Mouse (Mus musculus) gastrocnemius, postnatal 10 days (tissue): ENCODE measurements at regions not wholly inside any gene's neighbourhood (a gene's known extent, or its start where the extent isn't known, plus 50 kb on each side); places are given as distances from the start of the nearest gene placed in this dataset.

Experiments
- DNase-seq: peaks from one replicate; pipeline ENCODE4 v3.0.0; 2021; ENCODE audit warnings: mixed read lengths

DNA sequence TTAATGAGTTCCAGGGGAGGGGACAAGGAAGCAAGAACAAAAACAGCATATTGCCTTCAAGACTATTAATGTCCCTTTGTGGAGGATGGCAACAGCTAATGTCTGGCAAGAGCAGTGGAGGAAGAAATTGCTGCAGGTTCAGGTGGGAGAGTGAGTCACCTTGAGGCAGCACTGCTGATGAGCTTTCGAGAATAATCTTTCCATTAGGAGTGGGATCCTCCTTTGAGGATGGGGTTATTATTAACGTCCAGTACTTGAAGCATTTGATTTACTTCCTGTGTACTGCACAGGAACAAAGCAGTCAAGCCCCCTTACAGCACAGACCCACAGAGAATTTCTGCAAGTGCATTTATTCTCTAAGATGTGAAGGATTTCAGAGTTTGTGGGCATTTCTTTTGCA lies 671.2 kb upstream of the Stxbp6 start:
- no peak for DNase-seq

DNA sequence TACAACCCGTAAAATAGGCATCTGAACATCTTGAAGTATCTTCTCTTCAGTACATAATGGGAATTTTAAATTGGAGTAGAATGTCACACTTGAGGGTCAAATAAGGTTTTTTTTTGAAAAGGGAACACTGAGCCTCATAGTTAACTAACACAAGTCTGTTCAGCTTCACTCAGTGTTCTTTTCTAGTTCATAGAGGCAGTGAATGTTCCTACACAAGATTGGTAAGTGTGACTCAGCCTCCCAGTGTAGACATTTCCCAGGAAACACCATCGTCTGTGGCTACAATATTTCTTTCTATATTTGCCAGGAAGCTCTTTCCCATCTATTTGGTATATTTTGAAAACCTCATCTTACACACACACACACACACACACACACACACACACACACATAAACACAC lies 670.1 kb upstream of the Stxbp6 start:
- no peak for DNase-seq

DNA sequence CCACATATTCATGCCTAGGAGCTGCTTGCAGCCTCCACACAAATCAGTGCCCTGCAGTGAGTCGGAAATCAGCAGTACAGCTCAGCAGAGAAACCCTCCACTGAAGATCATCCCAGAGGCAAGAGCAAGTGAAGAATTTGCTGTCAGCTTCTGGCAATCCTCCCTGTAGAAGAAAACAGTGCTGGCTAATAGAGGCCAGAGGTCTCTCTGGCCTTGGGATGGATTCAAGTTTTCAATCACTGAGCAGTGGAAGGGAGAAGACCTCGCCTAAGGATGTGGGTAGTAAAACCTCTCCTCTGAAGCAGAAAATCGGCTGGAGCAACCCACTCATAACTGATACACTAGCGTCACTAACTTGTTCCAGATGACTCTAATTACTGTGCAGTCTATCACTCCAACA lies 659.2 kb upstream of the Stxbp6 start:
- DNase-seq: no peak

DNA sequence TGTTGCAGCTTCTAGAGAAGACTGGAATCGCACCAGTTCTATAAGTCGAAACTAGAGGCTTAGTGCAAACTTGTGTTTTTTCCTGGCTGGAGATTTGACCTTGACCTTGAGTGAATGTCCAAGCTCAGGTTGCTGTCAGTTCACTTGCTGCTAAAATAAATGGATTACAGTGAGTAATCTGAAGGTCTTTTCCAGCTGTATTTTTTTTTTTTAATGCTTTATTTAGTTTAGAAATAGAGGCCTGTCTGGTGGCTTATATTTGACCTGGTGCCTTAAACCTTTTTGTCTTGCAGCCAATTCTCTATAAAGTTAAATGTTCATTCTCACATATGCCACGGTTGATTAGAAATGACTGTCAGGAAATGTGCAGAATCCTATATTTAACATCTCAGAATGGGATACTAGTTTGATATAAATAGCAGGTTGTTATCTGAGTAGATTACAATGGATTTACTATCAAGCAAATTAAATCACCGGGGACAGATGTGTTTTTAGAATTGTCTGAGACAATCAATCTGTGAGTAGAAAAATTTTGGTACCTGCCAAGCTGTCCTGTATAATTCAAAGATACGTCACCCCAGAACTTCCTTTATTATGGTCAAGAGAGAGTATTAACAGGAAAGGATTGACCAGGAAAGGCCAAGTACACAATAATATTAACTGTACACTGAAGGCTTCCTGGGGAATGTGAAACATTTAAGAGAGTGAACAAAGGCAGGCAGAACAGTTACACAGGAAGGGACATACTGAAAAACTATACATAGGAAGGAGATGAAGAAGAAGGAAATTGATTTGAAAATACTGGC lies 650.3 kb upstream of the Stxbp6 start:
- DNase-seq: no peak

DNA sequence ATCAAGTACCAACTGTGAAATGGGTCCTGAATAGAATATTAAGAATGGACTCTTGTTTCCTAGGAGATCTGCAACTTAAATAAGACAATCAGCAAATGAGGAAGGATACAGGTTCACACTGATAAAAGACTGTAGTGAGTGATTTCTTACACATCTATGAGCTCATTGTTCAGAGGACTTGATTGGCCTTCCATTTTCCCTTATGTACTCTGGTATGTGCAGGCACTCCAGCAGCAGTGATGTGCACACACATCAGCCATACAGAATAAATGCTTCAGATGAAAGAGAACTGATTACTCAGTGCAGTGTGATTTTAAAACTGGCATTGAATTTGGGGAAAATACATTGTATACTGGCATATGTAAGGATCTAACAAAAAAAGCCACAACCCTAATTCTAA lies 636.8 kb upstream of the Stxbp6 start:
- no peak for DNase-seq

DNA sequence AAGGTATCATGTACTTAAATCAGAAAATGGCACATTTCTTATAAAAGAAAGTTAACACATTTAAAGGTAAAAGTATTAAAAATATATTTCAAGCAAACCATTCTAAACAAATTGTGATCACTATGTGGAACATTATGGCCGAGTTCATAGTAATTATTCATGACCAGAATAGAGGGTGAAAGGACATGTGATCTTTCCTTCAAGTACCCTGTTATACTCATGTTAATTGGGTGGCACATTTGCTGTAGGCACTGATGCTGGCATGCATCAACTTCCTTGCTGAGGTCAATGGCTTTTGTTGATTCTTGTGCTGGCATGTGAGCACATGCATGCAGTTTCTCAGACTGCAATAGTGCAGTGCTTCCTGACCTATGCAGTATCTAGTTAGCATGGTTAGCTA lies 636.3 kb upstream of the Stxbp6 start:
- no peak for DNase-seq

DNA sequence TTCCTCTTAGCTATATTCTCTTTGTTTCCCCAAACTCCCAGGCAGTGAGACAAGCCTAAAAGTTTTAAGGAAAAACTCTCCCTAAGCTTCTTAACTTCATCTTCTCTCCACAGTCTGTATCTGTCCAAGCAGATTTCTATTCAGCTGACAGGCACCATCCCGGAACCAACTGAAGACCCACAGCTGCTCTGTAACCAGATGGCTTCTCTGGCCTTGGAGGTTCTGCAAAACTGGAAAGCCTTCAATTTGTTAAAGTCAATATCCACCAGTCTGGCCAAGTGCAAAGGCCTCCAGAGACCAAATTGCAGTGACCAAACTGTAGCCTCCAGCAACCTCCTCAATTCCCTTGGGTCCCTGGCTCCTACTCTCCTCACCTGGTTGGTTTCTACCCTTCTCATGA lies 614.8 kb upstream of the Stxbp6 start:
- DNase-seq: no peak

DNA sequence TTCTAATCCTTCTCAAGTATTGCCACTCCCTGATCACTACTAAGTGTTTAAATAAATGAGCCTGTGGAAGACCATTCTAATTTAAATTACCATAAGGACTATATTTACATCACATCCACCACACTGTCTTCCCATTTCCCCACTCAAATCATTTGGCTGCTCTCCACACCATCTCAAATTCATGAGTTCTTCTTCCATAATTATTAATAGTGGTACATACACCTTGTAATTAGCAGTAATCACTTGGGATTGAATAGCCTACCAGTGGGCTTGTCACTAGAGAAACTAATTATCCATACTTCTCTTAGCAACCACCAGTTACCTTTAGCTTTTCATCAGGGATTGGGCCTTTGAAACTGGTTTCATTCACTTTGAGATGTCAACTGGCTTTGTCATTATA lies 612.3 kb upstream of the Stxbp6 start:
- no peak for DNase-seq

DNA sequence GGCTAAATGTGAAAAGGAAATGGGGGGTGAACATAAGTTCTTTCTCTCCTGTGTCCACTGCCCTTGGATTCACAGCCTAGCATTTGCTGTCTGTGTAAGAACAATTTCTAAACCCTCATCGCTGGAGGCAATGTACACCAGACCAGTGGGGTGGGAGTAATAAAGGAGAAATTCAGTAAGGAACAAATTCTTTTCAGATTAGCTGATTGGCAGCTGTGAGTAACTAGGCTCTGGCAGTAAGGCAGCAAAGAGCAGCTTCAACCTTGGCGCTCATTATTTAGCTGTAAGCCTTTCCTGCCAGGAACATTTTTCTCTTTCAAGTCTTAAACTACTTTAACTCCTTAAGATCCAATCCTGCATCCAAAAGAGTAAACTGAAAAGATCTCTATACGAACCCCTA lies 597.9 kb upstream of the Stxbp6 start:
- no peak for DNase-seq

DNA sequence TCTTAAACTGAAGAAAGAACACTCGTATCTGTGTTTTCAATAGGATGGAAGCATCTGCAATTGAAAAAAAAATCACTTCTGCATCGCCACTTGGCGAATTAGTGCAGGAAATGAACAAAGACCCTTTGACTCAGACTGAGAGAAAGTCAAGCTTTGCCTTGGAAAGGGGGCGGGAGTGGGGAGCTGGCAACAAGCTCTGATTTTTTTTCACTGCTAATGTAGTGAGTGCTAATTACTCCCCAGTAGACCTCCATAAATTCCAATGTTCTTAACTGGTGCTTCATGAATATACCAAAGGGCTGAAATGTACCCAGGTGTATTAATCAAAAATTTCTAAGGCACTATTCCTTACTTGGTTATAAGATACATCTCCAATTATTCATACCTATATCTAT lies 597.0 kb upstream of the Stxbp6 start:
- DNase-seq: no peak

DNA sequence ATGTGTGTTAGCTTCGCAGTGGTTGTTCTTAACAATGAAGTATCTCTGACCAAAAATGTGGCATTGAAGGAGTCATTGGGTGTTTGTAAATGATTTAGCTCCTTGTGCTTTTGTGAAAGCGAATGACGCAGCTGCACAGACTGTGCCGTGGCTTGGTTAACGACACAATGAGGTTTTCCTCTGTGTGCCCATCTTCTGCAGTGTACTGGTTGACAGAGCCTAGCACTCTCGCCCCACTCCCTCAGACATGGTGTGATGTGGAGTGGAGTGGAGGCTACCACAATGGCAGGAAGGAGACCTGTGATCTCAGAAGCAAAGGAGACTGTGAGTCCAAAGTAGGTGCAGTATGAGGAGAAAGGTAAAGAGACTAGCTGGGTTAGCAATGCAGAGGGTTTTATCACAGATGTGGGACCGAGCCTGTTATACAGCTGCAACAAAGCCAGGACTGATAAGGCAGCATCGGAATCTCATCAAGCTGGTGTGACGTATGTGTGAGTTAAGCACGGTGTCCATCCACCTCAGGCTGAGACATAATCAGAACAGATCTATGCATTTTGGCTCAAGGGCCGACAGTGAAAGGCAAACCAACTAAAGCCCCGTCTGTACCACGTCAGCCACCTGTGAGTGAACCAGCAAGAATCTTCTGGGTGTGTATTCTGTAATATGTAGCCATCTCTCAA lies 596.5 kb upstream of the Stxbp6 start:
- no peak for DNase-seq

DNA sequence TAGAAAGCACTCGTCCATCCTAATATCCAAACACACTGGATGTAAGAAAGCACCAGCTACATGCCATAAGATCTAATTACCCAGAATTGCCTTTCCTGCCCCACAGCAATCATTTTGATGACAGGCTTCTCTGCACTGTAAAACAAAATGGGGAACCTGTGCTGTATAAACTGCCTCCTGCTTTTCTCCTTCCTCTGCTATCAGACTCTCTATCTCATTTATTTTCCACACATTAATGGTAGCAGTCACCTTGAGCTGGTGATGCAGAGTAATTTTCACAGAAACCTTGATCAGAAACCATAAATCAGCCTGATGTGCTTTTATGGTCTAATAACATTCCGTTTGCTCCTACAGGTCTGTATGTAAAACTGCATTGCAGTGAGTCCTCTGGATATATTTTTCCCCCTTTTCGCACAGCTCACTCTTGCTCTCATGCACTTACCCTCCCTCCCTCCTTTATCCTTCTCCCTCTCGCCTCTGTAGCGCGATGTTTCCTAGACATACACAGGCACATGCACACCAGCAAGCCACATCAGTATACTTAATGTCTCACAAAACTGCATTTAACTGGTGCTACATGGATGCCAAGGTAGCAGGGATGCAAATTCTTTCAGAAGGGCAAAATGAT lies 595.9 kb upstream of the Stxbp6 start:
- DNase-seq: no peak

DNA sequence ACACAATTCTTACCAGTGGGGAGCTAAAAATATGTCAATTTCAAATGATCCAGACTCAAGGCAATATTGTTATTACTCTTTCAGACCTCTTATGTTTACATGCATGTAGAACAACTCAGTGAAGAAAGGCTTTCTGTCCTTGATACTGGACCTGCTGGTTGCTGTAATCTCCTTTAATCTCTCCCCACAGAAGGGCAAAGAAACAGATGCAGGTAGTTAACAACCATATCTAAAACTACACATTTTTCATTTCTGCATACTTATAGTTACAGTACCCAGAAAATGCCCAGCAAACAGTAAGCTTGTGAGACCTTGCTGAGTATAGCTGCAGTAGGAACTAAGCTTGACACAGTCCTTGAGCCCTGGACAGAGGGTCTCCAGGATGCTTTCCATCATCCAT lies 585.1 kb upstream of the Stxbp6 start:
- no peak for DNase-seq

DNA sequence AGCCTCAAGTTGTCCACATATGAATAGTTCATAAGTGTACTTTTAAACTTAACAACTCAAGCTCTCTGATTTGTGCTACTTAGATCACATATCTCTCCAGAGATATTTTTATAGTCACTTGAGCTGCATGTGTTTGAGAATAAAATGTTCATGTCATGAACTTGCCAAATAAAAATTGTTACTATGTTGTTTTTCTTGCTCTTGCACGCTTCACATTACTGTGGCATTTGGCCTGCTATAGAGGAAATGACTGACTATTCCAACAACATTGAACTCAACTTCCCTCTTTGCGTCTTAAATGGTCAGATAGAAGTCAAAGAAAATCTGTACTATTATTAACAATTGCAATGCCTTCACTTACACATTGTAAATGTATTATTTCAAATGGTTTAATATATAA lies 582.1 kb upstream of the Stxbp6 start:
- no peak for DNase-seq

DNA sequence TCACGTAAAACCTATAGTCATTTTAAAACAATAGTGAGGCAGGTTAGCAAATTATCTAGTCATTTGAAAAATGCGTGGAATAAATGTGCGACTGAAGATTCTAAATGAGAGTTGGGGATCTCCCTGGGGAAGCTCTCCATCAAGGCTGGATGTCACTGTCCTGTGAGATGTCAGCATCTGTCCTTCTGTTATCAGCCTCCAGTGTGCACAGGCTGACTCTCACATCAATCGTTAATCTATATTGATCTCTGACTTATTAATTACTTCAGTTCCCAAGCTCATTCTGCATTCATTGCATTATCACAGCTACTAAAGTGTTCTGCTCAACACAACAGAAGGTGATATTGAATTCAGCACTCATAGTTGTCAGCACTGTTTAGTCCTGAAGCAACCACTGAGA lies 574.1 kb upstream of the Stxbp6 start:
- DNase-seq: no peak

DNA sequence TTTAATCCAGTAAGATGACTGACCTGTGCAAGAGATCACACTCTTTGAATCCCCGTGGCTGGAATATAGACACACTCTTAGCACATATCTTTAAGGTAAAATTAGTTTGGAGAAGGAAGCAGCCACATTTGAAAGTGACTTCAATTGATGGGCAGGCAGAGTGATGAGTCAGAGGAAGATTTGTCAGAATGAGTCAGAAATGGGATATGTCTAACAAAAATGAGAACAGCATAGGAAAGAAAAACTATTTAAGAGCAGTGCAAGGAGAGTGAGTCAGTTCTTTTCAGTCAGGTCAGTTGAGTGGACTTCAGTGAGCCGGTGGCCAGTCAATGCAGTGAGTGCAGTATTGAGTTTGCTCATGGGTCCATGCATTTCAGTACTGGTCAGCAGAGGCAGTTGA lies 569.7 kb upstream of the Stxbp6 start:
- DNase-seq: no peak

DNA sequence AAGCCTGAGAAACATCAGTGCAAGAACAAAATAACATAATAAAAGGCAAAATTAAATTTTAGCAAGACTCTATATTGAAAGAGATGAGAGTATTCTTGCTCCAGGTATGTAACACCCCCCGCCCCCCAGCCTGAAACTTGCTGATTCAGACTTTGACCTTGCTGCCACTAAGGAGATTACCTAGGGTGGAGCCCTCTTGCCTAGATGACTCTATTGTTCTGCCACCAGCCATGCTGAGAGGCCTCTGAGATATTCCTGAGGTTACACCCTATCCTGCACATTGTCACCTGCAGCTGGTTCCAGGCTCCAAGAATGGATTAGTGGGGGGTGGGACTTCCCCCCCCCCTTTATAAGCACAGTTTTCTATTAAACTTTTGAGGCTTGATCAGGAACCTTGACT lies 548.3 kb upstream of the Stxbp6 start:
- no peak for DNase-seq

DNA sequence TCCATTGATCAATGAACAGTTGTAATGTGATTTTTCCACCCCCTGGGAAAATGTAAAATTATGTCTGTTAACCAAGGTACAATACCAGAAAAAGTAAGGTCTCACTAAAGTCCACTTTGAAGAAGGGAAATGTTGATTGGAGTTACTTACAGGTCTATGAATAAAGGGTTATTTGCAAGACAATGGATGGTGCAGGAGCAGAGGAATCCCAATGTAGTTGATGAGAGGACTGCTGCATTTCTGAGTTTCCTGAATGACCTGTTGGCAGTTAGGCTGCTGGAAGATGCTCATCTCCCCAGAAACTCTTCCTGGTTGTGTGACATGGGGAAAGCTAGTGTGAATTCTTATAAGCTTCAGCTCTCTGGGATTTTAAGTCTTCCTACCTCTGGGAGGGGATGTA lies 545.5 kb upstream of the Stxbp6 start:
- DNase-seq: no peak

DNA sequence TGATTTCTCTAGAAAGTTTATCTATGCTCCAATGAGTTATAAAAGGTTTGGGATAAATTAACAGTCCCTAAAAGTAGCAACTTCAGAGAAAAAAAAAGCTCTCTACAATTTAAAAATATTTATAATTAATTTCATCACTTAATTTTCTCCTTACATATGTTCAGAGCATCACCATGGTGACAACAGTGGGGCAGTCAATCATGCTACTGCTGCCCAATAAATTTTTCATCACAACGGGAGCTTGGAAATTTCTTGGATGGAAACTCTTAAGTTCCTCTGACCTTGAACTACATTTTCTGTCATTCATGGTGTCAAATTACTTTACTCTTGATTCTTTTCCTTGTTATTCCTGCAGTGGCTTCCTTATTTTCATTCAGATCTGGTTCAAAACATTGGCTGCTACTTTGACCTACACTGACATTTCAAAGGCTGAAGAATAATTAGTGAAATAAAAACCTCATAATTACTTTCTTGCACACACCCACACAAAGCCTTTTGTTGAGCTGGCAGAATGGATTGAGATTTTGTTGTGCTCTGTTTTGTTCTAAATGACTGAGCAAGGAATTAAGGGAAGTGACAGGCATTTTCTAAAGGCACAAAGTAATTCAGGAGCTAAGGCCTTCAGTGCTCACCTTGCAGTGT lies 540.1 kb upstream of the Stxbp6 start:
- no peak for DNase-seq

DNA sequence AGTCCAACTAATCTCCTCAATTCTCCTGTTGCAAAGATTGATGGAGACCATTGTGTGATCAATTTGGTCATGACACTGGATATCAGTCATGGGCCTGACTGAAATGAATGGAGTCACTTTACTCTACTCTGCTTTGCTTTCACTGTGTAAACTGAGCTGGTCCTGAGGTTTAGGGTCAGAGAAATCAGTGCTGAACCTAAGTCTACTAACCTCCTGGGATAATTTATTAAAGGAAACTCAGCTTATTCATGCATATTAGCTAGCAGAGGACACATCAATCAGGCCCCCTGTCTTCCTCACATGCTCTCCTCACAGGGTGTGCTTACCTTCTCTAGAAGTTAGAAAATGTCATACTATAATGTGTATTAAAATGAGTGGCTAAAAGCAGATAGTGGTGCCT lies 539.6 kb upstream of the Stxbp6 start:
- DNase-seq: no peak

DNA sequence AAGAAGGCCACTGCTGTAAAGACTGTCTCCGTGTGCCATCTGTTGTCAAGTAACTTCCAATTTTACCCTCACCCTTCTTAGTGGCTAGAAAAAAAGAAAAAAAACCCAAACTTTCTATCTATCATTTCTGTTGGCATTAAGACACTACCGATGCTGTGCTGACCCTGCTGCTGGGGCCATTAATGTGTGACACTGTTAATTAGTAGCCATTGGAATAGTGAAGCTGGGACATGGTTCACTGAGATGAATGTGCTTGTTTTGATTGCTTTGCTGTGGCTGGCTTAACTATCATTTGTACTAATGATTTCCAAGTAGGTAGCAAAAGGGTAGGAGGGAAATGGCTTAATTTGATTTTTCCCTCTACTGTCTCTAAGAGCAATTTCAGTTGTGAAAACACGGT lies 524.9 kb upstream of the Stxbp6 start:
- DNase-seq: no peak

DNA sequence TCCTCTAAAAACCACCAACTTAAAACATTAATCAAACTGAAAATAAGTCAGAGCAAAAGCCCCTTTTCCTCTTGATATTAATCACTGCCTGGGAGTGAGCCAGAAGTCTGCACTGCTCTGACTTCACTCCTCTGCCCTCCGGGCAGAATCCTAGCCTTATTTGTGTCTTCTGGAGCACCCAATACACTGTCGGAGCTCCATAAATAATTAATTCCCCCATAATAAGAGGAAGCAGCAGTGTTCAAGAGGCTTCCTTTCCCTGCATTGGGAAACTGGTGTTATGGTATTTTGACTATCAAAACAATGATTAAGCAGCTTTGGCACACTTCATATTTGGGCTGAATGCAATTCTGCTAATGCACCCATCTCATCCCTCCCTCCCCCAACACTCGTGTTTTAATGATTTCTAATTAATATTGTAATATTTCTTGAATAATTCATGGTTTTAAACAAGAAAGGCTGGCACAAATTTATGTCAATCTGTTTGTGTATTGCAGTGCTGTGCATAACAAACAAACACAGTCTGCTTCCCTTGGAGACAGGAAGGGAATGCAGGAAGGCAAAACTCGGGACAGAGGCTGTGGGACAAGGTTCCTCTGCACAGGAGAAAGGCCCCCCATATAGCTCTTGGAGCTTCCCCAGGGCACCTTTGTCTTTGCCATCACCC lies 523.5 kb upstream of the Stxbp6 start:
- DNase-seq: no peak

DNA sequence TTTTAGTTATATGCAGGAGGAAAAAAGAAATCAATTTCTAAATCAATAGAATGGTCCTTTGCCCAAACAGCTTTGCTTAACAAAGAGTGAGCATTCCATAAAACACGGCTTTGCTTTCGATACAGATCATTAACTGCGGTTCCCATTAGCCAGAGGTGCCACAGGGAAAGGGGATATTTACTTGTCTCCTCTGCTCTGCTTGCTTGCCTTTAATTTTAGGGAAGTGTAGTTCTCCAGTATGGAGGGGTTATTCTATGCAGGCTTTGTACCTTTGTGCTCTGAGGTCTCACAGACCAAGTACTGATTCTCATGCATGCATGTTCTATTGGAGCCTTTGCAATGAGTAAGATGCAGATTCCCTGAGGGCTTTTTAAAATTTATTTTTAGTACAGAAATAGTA lies 520.2 kb upstream of the Stxbp6 start:
- DNase-seq: no peak
